ENCODE assay signal across 8 mouse cellular contexts in genomic region chr17:34205021-34205745, GRCm38 (mm10). TPM values are rescaled to one million over a fixed set of nuclear protein-coding genes. Genes with fewer than 3 reads are reported as not detected.
DNase-seq lines count a peak whose midpoint lies in the region; ATAC-seq and TF ChIP-seq lines count a peak whose summit lies in the region.

No protein-coding gene starts in this region.

- peak overlapping the region; percentile 49 to 59 for H3K4me3 ChIP-seq in ES-E14 (ENCODE audit: insufficient read depth in 1 of 2, low read depth in 1 of 2, low read length in 2 of 2, poor library complexity in 1 of 2, severe bottlenecking in 1 of 2)
- peak overlapping the region; percentile 70 for H3K4me3 ChIP-seq in forebrain, embryonic 10.5 days
- peak overlapping the region; percentile 88 for H3K4me3 ChIP-seq in liver, embryonic 15.5 days (replicated peaks)
- H3K4me3 ChIP-seq in small intestine, adult 2 months (ENCODE audit: low read depth, low read length): peak overlapping the region; percentile 82

- in situ Hi-C loops in ES-E14 (cut with MboI; ENCODE audit: low sequenced_read_pairs in 2 of 2, unreplicated experiment in 2 of 2): no loop called here

- no peaks in the 10 kb centered on the region for H3K9me3 ChIP-seq in ES-E14 (ENCODE audit: control insufficient read depth, insufficient read depth, low read depth, low read length)
- H3K9me3 ChIP-seq in forebrain, embryonic 10.5 days: peaks cover 4% of the 10 kb centered on the region; the same call in 1 of the 2 replicates
- no peaks in the 10 kb centered on the region for H3K9me3 ChIP-seq in liver, embryonic 15.5 days (replicated peaks)

- DNase-seq in cerebellum, postnatal 36 days: no peak
- no peak for DNase-seq in ES-E14 (ENCODE audit: low read depth, low spot score)
- no peak for DNase-seq in forebrain, embryonic 10.5 days (ENCODE audit: extremely low spot score, low spot score)
- DNase-seq in heart, postnatal 4 days: peak; percentile 45
- DNase-seq in ovary, postnatal 14 days (ENCODE audit: low spot score): no peak

- WGBS in forebrain, embryonic 10.5 days: 11% methylated on average over 18 of the region's 18 CpGs
- 11% methylated on average over 18 of the region's 18 CpGs for WGBS in liver, embryonic 15.5 days (ENCODE audit: insufficient replicate concordance)
- 40% methylated on average over 18 of the region's 18 CpGs for WGBS in small intestine, adult 2 months

- TF ChIP-seq POLR2A in small intestine, adult 2 months (IDR thresholded peaks at IDR 0.05; ENCODE audit: low read depth, low read length): no peak

- peak overlapping the region; percentile 94 for H3K4me2 ChIP-seq in liver, embryonic 15.5 days

- no peak for TF ChIP-seq CTCF in small intestine, adult 2 months (IDR thresholded peaks at IDR 0.05; ENCODE audit: extremely low read depth, insufficient read length, insufficient replicate concordance, low read depth, low read length)

- ATAC-seq in cerebellum, adult (ENCODE audit: insufficient number of reproducible peaks, low FRiP score, low TSS enrichment): peak; percentile 45; the same call in 1 of the 2 replicates
- ATAC-seq in liver, embryonic 15.5 days (ENCODE audit: insufficient read depth): peak; percentile 27; the same call in 1 of the 2 replicates

- peaks cover 0 to 11% of the 10 kb centered on the region in 2 experiments; a peak in 1 of 4 replicates for H3K4me1 ChIP-seq in ES-E14 (ENCODE audit: control insufficient read depth in 2 of 2, insufficient read depth in 2 of 2, low read length in 2 of 2, poor library complexity in 1 of 2)
- H3K4me1 ChIP-seq in forebrain, embryonic 10.5 days: peaks cover 13% of the 10 kb centered on the region
- H3K4me1 ChIP-seq in liver, embryonic 15.5 days (replicated peaks): peaks cover 29% of the 10 kb centered on the region
- peaks cover 10% of the 10 kb centered on the region for H3K4me1 ChIP-seq in small intestine, adult 2 months (ENCODE audit: control insufficient read depth, insufficient read depth, insufficient read length, low read length)

- H3K9ac ChIP-seq in ES-E14 (ENCODE audit: insufficient read depth, low read depth, low read length, poor library complexity, severe bottlenecking): 0 out of 2 replicates have a peak overlapping the region, but pooled peaks have one; percentile 3
- peak overlapping the region; percentile 77 for H3K9ac ChIP-seq in liver, embryonic 15.5 days

- no peak overlapping the region for H3K27ac ChIP-seq in ES-E14 (ENCODE audit: insufficient read depth, low read depth, low read length, poor library complexity, severe bottlenecking)
- 0 out of 2 replicates have a peak overlapping the region, but pooled peaks have one; percentile 56 for H3K27ac ChIP-seq in forebrain, embryonic 10.5 days
- peak overlapping the region; percentile 67 for H3K27ac ChIP-seq in liver, embryonic 15.5 days (replicated peaks)
- peak overlapping the region; percentile 56 for H3K27ac ChIP-seq in small intestine, adult 2 months (ENCODE audit: insufficient read depth, low read depth, low read length)

- no peaks in the 10 kb centered on the region for H3K36me3 ChIP-seq in ES-E14 (ENCODE audit: control insufficient read depth, insufficient read depth, low read length, poor library complexity, severe bottlenecking)
- no peaks in the 10 kb centered on the region for H3K36me3 ChIP-seq in forebrain, embryonic 10.5 days (replicated peaks)
- no peaks in the 10 kb centered on the region for H3K36me3 ChIP-seq in liver, embryonic 15.5 days (replicated peaks)
- H3K36me3 ChIP-seq in small intestine, adult 2 months (ENCODE audit: control insufficient read depth, insufficient read depth, low read length): peaks cover 23% of the 10 kb centered on the region

- peaks cover 81% of the 10 kb centered on the region for H3K27me3 ChIP-seq in forebrain, embryonic 10.5 days (ENCODE audit: poor library complexity, severe bottlenecking)
- H3K27me3 ChIP-seq in liver, embryonic 15.5 days: peaks cover 10% of the 10 kb centered on the region; the same call in 1 of the 2 replicates
- no peaks in the 10 kb centered on the region for H3K27me3 ChIP-seq in small intestine, adult 2 months (ENCODE audit: control insufficient read depth, insufficient read depth, low read length)

TF ChIP-seq in ES-E14, 5 proteins besides CTCF, POLR2A, EP300 and RAD21:
- TF ChIP-seq MAFK (IDR thresholded peaks at IDR 0.05; ENCODE audit: insufficient read depth, low read depth, low read length) (no peak), HCFC1 (IDR thresholded peaks at IDR 0.05; ENCODE audit: borderline replicate concordance, insufficient read depth, low read length) (no peak), ZC3H11A (IDR thresholded peaks at IDR 0.05; ENCODE audit: borderline replicate concordance, low read depth, low read length) (no peak), CHD2 (IDR thresholded peaks at IDR 0.05; ENCODE audit: low read depth, low read length) (no peak), ZNF384 (IDR thresholded peaks at IDR 0.05; ENCODE audit: low read depth, low read length) (no peak)

RNA-seq across cellular contexts. Expression of gene Tap2, which starts 1.9 kb away (rescaled TPM):
- total RNA-seq in ES-E14 (2012; rRNA removed): 4.0 and 5.1 TPM in 2 replicates
- polyA plus RNA-seq in forebrain, embryonic 10.5 days (2016; fragmentation: Nextera tagmentation; extraction: Ambion mirVana): 0.18 and 0.60 TPM in 2 replicates
- 10 to 100 TPM; 10.7 to 12.3 TPM for total RNA-seq in heart, postnatal 4 days (2021)
- 7.2 and 7.4 TPM in 2 replicates for polyA plus RNA-seq in liver, embryonic 15.5 days (2015; fragmentation: Nextera tagmentation; extraction: Ambion mirVana)
- polyA plus RNA-seq in small intestine, adult 2 months (2012; rRNA removed): 30.4 and 66.1 TPM in 2 replicates

RNA-seq across cellular contexts. Expression of gene Psmb8, which starts 7.7 kb away (rescaled TPM):
- 3.2 and 7.4 TPM in 2 replicates for total RNA-seq in ES-E14 (2012; rRNA removed)
- polyA plus RNA-seq in forebrain, embryonic 10.5 days (2016; fragmentation: Nextera tagmentation; extraction: Ambion mirVana): 1.2 and 1.3 TPM in 2 replicates
- 1 to 10 TPM; 3.7 to 7.0 TPM for total RNA-seq in heart, postnatal 4 days (2021)
- 21.9 and 22.8 TPM in 2 replicates for polyA plus RNA-seq in liver, embryonic 15.5 days (2015; fragmentation: Nextera tagmentation; extraction: Ambion mirVana)
- 135 and 293 TPM in 2 replicates for polyA plus RNA-seq in small intestine, adult 2 months (2012; rRNA removed)

RNA-seq across cellular contexts. Expression of gene Psmb9, which starts 17.6 kb away (rescaled TPM):
- total RNA-seq in ES-E14 (2012; rRNA removed): 3.8 and 4.1 TPM in 2 replicates
- 0.79 and 1.3 TPM in 2 replicates for polyA plus RNA-seq in forebrain, embryonic 10.5 days (2016; fragmentation: Nextera tagmentation; extraction: Ambion mirVana)
- total RNA-seq in heart, postnatal 4 days (2021): 1 to 10 TPM; 2.5 to 3.8 TPM
- 10.6 and 11.2 TPM in 2 replicates for polyA plus RNA-seq in liver, embryonic 15.5 days (2015; fragmentation: Nextera tagmentation; extraction: Ambion mirVana)
- polyA plus RNA-seq in small intestine, adult 2 months (2012; rRNA removed): 112 and 204 TPM in 2 replicates

RNA-seq across cellular contexts. Expression of gene Tap1, which starts 17.8 kb away (rescaled TPM):
- total RNA-seq in ES-E14 (2012; rRNA removed): 13.9 and 23.1 TPM in 2 replicates
- 1.4 and 1.7 TPM in 2 replicates for polyA plus RNA-seq in forebrain, embryonic 10.5 days (2016; fragmentation: Nextera tagmentation; extraction: Ambion mirVana)
- 1 to 10 TPM; 4.8 to 5.4 TPM for total RNA-seq in heart, postnatal 4 days (2021)
- polyA plus RNA-seq in liver, embryonic 15.5 days (2015; fragmentation: Nextera tagmentation; extraction: Ambion mirVana): 4.2 and 4.8 TPM in 2 replicates
- polyA plus RNA-seq in small intestine, adult 2 months (2012; rRNA removed): 35.1 and 100 TPM in 2 replicates

RNA-seq across cellular contexts. Expression of gene H2-Ob, which starts 33.5 kb away (rescaled TPM):
- total RNA-seq in ES-E14 (2012; rRNA removed): not detected in 2 replicates
- not detected in 2 replicates for polyA plus RNA-seq in forebrain, embryonic 10.5 days (2016; fragmentation: Nextera tagmentation; extraction: Ambion mirVana)
- under 1 TPM; 0.23 to 0.38 TPM for total RNA-seq in heart, postnatal 4 days (2021)
- 0.31 and 0.51 TPM in 2 replicates for polyA plus RNA-seq in liver, embryonic 15.5 days (2015; fragmentation: Nextera tagmentation; extraction: Ambion mirVana)
- 5.3 and 13.7 TPM in 2 replicates for polyA plus RNA-seq in small intestine, adult 2 months (2012; rRNA removed)
